Mouse (Mus musculus) cerebellum, adult 9-10 months (tissue): ENCODE measurements around the gene Wwp2.
A peak's percentile ranks its signal among the peaks of the same experiment; 100 is the strongest.

Experiments
- DNase-seq: peaks from one replicate; pipeline ENCODE4 v3.0.0; 2022

The Wwp2 gene

DNA sequence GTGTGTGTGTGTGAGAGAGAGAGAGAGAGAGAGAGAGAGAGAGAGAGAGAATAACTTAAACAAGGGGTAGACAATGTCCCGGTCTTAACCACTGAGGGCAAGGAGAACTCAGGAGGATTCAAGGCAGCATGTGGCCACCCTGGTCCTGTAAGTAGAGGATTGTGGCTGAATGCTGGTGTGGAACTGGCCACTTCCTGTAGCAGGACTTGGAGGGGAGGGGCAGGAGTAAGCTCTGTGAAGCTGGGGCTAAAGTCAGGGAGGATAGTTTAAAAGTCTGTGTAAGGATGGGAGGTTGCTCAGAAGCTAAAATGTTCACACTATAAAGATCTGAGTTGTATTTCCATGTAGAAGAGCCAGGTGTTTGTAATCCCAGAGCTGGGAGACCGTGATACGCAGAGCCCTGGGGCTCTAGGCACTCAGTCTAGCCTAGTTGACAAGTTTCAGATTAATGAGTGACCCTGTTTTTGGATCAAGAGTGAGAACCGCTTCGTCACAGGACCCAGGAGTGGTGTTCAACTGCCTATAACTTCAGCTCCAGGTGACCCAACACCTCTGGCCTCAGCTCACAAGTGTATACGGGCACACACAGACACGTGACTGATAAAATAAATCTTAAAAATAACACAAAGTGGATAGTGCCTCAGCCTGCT is 135.4 kb downstream of the Wwp2 start:
- DNase-seq = no peak

DNA sequence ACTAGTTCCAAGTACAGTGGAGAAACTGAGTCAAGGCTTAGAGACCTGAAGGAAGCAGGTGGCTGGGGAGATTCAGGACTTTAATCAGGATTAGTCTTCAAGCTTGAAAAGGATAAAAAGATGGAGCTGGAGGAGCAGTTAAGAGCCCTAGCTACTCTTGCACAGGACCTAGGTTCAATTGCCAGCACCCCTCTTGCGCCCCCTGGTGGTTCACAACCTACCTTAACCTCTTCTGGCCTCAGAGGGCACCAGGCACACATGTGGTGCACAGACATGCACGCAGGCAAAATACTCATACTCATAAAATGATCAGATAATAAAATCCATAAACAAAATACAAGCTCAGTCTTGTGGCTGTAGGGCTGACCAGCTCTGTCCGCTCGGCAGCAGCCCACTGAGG is 136.3 kb downstream of the Wwp2 start:
- peak; percentile 37 for DNase-seq

DNA sequence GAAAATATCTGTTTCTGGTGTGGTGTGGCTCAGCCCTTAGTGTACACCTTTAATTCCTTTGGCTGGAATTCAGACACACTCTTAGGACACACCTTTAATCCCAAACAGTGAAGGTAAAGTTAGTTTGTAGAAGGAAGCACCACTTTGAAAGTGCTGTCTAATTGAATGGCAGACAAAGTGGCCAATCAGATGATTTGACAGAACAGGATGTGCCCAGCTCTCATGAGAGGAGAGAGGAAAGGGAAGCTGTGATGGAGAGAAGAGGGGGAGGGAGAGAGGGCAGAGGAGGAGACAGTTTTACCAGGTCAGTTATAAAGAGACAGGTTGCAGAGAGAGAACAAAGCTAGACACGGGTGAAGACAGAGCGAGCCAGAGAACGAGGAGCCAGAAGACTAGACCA is 138.6 kb downstream of the Wwp2 start:
- no peak for DNase-seq

DNA sequence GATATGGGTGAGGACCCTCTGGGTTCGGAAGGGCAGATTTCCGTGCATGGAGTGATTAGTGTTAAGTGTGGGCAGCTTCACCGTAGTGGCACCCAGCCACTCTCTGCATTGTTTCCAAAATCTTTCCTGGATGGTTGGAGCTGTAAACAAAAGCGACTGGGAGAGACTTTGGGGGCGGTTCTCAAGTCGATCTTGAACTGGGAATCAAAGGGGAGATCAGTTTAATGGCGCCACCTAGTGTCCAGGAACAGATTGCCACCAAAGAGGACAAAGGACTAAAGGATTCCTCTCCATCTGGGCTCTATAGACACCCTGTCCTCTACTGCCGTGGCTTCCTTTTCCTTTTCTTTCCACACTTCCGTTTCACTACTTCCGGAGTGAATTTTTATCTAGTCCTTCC is 140.5 kb downstream of the Wwp2 start:
- peak; percentile 79 for DNase-seq

DNA sequence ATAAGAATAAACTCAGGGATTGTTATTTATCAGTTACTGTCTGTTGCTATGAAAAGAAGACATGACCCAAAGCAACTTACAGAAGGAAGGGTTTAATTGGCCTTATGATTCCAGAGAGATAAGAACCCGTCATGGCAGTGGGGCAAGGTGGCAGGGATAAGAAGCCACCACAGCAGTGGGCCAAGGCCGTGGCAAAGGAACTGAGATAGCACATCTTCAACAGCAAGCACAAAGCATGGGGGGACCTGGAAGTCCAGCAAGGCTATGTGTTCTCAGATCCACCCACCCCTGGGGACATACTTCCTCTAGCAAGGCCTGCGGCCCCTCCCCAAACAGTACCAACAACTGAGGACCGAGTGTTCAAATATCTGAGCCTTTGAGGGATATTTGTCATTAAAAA is 141.5 kb downstream of the Wwp2 start:
- DNase-seq = no peak

DNA sequence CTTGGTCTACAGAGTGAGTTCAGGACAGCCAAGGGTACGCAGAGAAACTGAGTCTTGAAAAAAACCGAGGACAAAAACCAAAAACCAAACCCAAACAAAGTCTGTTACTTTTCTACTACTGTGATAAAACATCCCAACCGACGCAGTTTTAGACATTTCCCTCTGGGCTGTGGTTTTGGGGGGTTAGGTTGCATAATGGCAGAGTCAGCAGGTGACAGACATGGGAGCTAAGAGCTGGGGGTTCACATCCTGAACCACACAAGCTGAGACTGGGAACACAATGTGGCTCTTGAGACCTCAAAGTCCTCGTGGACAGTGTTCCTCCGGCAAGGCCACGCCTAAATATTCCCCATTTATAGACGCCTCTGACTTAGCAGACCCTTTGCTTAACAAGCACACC is 142.0 kb downstream of the Wwp2 start:
- DNase-seq = no peak

DNA sequence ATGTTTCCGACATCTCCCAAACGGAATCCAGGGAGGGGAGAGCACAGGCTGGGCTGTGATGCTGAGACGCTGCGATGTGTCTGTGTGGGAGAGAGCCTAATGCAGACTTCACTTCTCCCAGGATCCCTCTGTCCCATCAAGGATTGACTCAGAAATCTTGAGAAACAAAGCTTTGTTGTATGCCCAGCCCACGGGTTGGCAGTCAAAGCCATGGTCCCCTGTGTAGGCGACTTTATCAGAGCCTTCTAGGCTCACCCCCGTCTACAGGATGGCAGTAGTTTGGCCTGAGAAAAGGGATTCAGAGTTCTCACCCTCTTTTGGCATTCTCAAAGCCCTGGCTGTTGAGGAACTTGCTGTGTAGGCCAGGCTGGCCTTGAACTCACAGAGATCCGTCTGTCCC is 142.4 kb downstream of the Wwp2 start:
- DNase-seq = no peak

DNA sequence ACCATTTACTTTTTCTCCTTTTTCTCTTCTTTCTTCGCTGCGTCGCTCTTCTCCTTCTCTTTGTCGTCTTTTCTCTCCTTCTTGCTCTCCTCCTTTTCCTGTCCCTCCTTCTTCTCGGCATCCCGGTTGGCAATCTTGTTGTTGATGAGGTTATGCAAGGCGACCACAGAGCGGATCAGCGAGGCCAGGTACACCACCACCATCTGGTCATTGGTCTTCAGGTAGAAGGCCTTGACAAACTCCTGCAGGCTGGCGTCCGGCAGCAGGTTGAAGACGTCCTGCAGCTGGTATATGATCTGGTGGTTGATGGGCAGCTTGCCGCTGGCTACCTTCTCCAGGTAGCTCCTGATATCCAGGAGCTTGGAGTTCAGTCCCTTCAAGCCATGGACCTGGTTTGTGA is 144.7 kb downstream of the Wwp2 start:
- no peak for DNase-seq

DNA sequence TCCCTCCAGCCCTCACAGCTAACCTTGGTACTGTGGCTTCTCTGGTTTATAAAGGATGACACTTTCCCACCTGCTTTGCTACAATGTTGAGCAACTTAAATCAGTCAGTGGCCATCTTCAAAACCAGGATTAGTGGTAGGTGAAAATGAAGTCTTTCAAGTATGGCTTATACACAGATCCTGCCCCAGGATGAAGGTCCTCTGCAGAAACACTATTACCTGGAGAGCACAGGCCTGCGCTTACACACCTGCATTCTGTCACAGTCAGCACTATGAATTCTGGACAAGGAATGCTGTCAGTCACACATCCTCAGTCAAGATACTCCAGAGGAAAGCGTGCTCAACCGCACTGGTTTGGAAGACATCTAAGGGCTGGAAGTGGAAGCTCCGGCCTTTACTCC is 145.4 kb downstream of the Wwp2 start:
- DNase-seq = no peak

DNA sequence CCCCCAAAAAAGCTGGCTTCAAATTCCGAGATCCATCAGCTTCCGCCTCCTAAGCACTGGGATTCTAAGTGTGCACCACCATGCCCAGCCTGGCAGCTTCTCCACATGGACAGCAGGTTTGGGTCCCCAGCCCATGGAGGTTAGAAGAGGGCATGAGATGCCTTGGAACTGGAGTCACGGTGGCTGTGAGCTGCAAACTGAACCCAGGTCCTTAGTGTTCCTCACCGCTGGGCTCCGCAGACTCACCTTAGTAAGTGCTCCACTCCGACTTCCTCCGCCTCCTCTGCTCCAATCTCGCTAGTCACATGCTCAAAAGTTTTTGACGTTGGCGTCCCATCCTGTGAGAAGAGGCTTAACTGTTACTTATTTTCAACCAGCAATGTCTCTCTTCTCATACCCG is 146.0 kb downstream of the Wwp2 start:
- no peak for DNase-seq

DNA sequence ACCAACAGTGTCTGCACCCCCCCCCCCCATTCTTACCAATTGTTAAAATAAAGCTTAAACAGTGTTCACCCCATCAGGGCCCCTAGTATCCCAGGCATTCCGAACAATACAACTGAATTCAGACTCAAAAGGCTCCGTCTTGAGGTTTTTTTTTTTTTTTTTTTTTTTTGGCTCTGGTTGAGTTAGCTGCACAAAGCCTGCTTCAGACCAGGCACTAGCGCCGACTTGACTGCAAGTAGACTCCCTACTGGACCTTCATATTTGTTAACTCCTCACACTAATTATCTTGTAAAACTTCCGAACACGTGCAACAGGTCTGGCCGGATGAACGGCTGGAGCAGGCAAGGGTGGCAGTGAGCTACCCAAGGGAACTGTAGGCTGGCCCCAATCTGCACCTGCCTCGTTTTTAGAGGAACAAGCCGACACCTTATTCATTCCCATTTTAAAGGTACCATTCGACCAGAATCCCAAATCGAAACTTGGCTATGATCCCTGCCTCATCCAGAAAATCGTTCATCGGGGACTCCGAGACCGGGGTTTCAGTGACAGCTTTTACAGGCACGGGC is 151.3 kb downstream of the Wwp2 start:
- peak; percentile 46 for DNase-seq

DNA sequence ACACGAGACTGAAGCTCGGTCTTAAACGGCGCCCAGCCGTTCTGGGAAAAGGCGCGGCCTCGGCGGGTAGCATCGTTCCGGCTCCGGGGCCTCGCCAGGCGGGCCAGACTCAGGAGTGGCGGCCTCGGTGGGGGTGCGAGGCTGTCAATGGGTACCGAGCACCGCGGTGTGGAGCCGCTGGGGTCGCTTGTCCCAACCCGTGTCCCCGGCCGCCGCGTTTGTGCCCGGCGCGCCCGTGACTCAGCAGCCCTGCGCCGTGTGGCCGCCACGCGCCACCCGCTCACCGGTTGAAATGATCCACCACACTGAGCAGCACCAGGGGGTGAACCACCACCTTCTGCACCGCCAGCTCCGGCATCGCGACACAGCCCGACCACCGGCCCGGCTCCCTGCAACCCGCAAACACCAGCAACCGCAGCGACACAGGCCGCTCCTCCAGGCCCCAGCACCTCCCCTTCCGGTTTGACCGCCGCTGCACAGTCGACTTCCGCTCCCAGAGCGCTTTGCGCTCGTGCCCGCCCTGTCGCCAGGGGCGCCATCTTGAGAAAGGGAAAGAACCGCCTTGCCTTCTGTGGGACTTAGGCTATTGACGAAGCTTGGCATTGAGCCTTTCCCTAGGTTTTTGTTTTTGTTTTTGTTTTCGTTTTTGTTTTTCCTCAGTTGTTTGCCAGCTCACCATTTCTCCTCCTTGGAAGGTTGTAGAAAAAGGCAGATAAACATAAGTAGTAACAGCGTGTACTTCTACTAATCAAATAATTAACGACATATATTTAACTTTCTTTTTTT is 152.0 kb downstream of the Wwp2 start, which contains the start of gene Psmd7:
TSS of gene Psmd7 (minus strand) at position 470 of the 786 bp plus-strand sequence.
- peak; percentile 94 for DNase-seq

DNA sequence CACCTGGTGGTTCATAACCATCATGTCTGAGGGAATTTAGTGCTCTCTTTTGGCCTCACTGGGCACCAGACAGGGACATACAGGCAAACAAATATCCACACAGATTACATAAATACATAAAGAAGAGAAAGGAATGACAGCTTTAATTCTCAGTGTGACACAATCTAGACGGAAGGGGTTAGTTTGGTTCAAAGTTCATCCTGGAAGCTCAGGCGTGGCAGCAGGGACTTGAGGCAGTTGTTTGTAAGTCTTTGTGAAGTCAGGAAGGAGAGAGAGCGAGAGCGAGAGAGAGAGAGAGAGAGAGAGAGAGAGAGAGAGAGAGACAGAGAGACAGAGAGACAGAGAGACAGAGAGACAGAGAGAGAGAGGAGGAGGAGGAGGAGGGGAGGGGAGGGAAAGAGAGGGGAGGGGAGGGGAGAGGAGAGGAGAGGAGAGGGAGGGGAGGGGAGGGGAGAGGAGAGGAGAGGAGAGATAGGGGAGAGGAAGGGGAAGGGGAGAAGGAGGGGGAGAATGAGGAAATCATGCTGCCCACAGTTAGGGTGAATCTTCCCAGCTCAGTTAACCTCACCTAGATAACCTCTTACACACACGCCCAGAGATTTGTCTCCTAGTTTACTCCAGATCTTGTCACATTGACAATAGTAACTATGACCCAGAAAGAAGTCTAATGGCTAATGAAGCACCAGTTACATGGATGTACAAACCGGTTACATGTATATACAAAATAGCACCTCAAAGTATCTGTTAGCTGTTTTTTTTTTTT is 158.0 kb downstream of the Wwp2 start:
- no peak for DNase-seq

DNA sequence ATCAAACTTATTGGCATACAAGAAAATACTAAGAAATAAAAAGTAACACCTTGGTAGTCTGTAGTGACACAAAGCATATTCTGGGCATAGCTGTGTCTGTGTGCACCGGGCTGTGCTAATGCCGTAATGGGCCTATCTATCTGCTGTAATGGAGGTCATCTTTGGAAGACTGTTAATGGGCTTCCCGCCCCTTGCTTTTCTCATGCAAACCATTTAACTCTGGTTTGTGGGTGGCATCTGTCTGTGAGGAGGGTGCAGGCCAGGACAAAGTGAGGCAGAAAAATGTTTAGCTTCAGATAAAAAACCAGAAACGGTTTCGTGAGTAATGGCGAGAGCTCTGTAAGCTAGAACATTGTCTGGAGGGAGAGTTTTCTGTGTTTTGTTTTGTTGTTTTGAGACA is 158.7 kb downstream of the Wwp2 start:
- no peak for DNase-seq

DNA sequence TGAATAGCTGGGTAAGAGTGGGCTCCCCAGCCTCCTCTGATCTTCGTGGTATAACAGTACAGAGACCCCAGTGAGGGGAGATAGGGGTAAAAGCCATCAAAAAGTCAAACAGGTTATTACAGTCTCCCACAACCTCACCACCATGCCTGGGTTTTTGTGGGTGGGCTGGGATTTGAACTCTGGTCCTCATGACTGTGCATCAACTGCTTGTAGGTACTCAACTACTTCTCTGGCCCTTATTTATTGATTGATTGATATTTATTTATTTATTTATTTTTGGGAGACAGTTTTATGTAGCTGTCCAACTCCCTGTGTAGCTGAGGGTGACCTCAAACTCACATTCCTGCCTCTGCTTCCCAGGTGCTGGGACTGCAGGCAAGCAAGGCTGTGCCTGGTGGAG is 161.6 kb downstream of the Wwp2 start:
- DNase-seq = no peak

DNA sequence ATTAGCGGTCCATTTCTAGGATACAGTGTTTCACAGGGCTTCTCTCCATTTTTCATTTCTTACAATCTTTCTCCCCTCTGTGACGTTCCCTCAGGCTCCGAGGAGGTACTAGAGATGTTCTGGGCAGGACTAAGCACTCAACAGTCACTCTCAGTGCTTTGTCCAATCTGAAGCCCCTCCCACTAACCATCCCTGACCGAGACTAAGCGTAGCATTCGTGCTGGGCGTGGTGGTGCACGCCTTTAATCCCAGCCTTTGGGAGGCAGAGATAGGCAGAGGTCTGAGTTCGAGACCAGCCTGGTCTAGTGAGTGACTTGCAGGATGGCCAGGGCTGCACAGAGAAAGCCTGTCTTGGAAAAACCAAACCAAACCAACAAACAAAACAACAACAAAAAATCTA is 163.5 kb downstream of the Wwp2 start:
- DNase-seq = no peak

DNA sequence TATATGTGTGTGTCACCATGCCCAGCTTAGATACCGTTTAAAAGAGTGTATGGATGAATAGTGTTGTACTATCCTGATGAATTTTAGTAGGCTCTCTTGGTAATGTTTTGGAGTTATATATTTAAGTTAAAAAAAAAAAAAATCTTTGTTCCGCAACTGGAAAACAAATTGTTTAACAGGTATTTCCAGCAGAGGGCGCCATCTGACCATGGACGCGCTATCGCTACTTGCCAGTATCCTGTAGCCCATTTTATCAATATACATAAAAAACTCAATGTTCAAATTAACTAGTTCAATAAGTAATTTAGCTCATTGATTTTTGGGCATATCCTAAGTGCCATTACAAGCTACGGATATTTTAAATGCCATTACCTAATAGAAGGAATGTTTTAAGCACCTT is 166.9 kb downstream of the Wwp2 start:
- peak; percentile 46 for DNase-seq
